Mouse (Mus musculus) heart, embryonic 13.5 days (tissue): ENCODE results near the gene Notch3. TPM values are rescaled to one million over a fixed set of nuclear protein-coding genes. Genes with fewer than 3 reads are reported as not detected.
"Not testable (repeated sequence)": the region's sequence is repeated elsewhere in the genome, so short reads cannot be mapped to it uniquely, and the experiment has no call there.

Experiments
- ATAC-seq: fragments of 200-750 bp; cut with Nextera tagmentation; 2 replicates; pipeline ENCODE4 v1.8.0; 2017; ENCODE audit warnings: moderate TSS enrichment; ENCODE audit not compliant: insufficient number of reproducible peaks, low FRiP score, low TSS enrichment; ENCODE audit errors: extremely low read depth
- H3K27ac ChIP-seq: fragments of 300-500 bp; sonication (generic); replicated peaks from 2 replicates; pipeline ENCODE4 v1.5.1; 2015; ENCODE audit warnings: moderate library complexity, mild to moderate bottlenecking, inconsistent platforms
- H3K27me3 ChIP-seq: fragments of 300-500 bp; sonication (generic); replicated peaks from 2 replicates; pipeline ENCODE4 v1.6.1; 2015; ENCODE audit warnings: mild to moderate bottlenecking, inconsistent platforms
- H3K36me3 ChIP-seq: fragments of 300-500 bp; sonication (generic); 2 replicates; pipeline ENCODE4 v1.6.1; 2015; ENCODE audit warnings: mild to moderate bottlenecking, inconsistent platforms
- H3K4me1 ChIP-seq: fragments of 300-500 bp; sonication (generic); 2 replicates; pipeline ENCODE4 v1.6.1; 2015; ENCODE audit warnings: inconsistent platforms
- H3K4me2 ChIP-seq: fragments of 300-500 bp; sonication (generic); 2 replicates; pipeline ENCODE4 v1.6.1; 2015; ENCODE audit warnings: inconsistent platforms, mild to moderate bottlenecking, moderate library complexity
- H3K4me3 ChIP-seq: fragments of 300-500 bp; sonication (generic); 2 replicates; pipeline ENCODE4 v1.5.1; 2015; ENCODE audit warnings: moderate library complexity, mild to moderate bottlenecking, inconsistent platforms
- H3K9ac ChIP-seq: fragments of 300-500 bp; sonication (generic); 2 replicates; pipeline ENCODE4 v1.6.1; 2015; ENCODE audit warnings: inconsistent platforms, mild to moderate bottlenecking, moderate library complexity
- H3K9me3 ChIP-seq: fragments of 300-500 bp; sonication (generic); 2 replicates; pipeline ENCODE4 v1.6.1; 2016; ENCODE audit warnings: inconsistent platforms
- WGBS: fragments of 180-500 bp; shearing (Covaris S2); methylation state at CpG from one replicate; pipeline ENCODE4 v1.1.7; 2015; ENCODE audit warnings: mixed read lengths; 5-methylcytosine and 5-hydroxymethylcytosine counted together
- polyA plus RNA-seq: library from polyadenylated mRNA; unstranded; fragments of >200 nt; fragmentation: Nextera tagmentation; extraction: Ambion mirVana; gene quantifications from 2 replicates; pipeline ENCODE4 v1.2.1, GENCODE M21; 2015

Gene Notch3
- 5.7 and 5.9 TPM in 2 replicates for polyA plus RNA-seq

DNA sequence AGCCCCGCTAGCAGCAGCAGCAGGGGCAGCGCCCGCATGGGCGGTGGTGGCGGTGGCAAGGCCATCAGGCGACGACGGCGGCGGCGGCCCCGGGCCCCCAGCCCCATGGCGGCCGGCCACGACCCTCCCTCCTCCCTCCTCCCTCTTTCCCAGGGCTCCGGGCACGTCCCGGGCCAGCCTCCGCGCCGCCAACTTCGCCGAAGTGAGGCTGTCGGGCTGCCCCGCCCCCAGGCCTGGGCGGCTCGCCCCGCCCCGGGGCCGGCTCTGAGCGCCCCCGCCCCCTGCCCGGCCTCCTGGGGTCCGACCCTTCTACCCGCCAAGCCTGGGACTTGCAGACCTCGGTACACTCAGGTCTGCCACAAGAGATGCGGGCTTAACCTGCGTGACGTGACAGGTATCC, at the start of gene Notch3:
TSS of gene Notch3 (minus strand) at position 166 of the 400 bp plus-strand sequence.
- Histone ChIP-seq H3K9me3 (no peaks in the 10 kb centered on the region), H3K27me3 (peaks cover 32% of the 10 kb centered on the region), H3K36me3 (no peaks in the 10 kb centered on the region), H3K27ac (peak within 1 kb of the TSS; percentile 82), H3K9ac (peak within 1 kb of the TSS; percentile 92), H3K4me3 (peak within 1 kb of the TSS; percentile 81), H3K4me2 (peak within 1 kb of the TSS; percentile 92), H3K4me1 (peaks cover 47% of the 10 kb centered on the region)
- 1% methylated on average over 30 of the region's 39 CpGs for WGBS
- peak; percentile 39; the same call in 1 of the 2 replicates for ATAC-seq

DNA sequence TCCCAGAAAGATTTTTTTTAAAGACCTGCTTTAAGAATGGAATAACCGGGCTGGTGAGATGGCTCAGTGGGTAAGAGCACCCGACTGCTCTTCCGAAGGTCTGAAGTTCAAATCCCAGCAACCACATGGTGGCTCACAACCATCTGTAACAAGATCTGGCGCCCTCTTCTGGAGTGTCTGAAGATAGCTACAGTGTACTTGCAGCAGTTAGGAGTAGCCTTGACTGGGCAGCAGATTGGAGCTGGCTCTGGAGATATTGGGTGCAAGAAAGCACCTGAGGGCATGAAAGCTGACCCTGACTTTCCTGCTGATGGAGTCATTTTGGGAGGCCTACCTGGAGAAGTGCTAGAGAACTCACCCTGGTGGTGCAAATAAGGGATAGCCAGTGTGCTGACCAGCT, 48.9 kb upstream of the Notch3 start:
- H3K36me3 ChIP-seq = peaks cover 99% of the 10 kb centered on the region
- H3K4me3 ChIP-seq, H3K4me1 ChIP-seq, H3K27ac ChIP-seq, H3K9me3 ChIP-seq, H3K27me3 ChIP-seq, ATAC-seq, H3K4me2 ChIP-seq, H3K9ac ChIP-seq: not testable (repeated sequence)
- 75% methylated on average over 4 of the region's 4 CpGs for WGBS

DNA sequence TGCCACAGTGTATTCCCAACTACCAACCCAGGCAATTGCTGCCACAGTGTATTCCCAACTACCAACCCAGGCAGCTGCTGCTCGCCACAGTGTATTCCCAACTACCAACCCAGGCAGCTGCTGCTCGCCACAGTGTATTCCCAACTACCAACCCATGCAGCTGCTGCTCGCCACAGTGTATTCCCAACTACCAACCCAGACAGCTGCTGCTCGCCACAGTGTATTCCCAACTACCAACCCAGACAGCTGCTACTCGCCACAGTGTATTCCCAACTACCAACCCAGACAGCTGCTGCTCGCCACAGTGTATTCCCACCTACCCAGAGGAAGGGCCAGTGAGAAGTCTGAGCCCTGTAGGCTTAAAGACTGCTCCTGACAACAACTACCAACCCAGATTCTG, 44.9 kb upstream of the Notch3 start:
- not testable (repeated sequence) for ATAC-seq, H3K9me3 ChIP-seq, H3K27me3 ChIP-seq, H3K27ac ChIP-seq, H3K9ac ChIP-seq, H3K4me3 ChIP-seq, H3K4me2 ChIP-seq
- Histone ChIP-seq H3K36me3 (peaks cover 94% of the 10 kb centered on the region), H3K4me1 (peaks cover 32% of the 10 kb centered on the region)
- 88% methylated on average over 6 of the region's 6 CpGs for WGBS

DNA sequence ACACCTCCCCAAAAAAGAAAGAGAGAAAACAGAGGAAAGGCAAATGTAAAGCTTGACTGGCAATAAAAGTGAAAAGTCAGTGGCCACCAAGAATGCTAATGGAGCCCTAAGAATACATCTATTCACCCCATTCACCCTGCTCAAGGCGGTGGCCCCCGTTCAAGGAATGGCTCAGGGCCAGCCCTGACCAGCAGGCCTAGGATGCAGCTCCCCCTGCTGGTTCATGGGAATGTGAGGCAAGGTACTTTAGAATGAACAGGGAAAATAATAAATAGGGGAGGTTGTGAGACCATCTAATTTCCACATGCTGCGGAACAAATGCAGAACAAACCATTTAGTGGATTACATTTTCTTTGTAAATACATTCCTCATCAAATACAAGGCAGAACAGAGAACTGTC, 43.1 kb upstream of the Notch3 start:
- H3K9ac ChIP-seq = no peak overlapping the region
- H3K27me3 ChIP-seq = no peaks in the 10 kb centered on the region
- 48% methylated on average over 3 of the region's 3 CpGs for WGBS
- H3K4me3 ChIP-seq = no peak overlapping the region
- H3K4me2 ChIP-seq = no peak overlapping the region
- no peak for ATAC-seq
- no peaks in the 10 kb centered on the region for H3K9me3 ChIP-seq
- H3K27ac ChIP-seq = peak overlapping the region; percentile 53
- H3K4me1 ChIP-seq = peaks cover 34% of the 10 kb centered on the region
- H3K36me3 ChIP-seq = peaks cover 94% of the 10 kb centered on the region

DNA sequence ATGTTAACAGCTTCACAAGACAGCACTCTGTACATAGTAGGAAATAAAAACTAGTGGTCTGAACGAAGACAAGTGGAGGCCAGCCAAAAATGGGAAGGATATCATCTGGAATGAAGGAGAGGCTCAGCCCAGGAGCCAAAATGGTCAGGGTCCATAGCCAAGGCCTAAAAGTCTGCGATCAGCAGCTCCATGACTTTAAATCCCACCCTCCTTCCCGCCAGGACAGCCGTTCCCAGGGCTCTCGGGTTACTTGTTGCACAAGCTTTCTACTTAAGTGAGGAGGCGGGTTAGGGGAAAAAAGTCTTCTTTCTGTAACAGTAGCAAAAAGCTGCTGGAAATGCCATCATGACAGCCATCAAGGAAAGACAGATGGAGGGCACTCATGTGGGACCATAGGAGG, 42.5 kb upstream of the Notch3 start:
- no peak for ATAC-seq
- Histone ChIP-seq H3K9me3 (no peaks in the 10 kb centered on the region), H3K4me3 (no peak overlapping the region), H3K27ac (peak overlapping the region; percentile 53), H3K4me2 (no peak overlapping the region), H3K4me1 (peaks cover 34% of the 10 kb centered on the region), H3K27me3 (no peaks in the 10 kb centered on the region), H3K9ac (peak overlapping the region; percentile 26; the same call in 1 of the 2 replicates), H3K36me3 (peaks cover 94% of the 10 kb centered on the region)
- WGBS = 56% methylated on average over 6 of the region's 6 CpGs

DNA sequence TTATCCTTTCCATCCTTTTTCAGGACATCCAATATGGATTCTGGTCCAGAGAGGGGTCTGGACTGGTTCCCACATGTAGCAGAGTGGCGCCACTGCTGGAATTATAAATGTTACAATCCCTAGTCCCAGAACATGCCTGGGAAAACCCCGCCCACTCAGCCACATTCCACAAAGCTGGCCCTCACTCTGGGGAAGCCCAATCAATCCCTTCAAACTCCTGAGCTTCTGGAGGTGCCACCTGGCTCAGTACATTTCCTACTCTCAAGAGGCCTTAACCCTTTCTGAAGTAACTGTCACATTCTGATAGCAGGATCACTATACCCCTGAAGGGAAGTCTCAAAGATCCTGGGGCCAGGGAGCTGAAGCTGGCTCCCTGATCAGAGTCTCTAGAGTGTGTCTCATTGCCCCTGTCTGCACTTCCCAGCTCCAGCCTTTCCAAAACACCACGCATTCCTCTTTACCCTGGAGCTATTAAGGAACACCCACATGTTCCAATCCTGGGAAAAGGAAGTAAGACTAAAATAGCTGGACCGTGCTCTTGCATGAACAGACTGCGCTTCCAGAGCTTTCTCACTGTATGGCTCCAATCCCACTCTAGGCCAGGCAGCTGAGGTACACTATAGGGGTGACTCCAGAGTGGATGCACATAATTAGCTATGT, 41.1 kb upstream of the Notch3 start:
- Histone ChIP-seq H3K9me3 (no peaks in the 10 kb centered on the region), H3K4me1 (peaks cover 34% of the 10 kb centered on the region), H3K27ac (peak overlapping the region; percentile 86), H3K36me3 (peaks cover 94% of the 10 kb centered on the region), H3K4me2 (peak overlapping the region; percentile 9; the same call in 1 of the 2 replicates), H3K27me3 (no peaks in the 10 kb centered on the region), H3K4me3 (no peak overlapping the region), H3K9ac (0 out of 2 replicates have a peak overlapping the region, but pooled peaks have one; percentile 21)
- WGBS = 35% methylated on average over 5 of the region's 5 CpGs
- ATAC-seq = no peak

DNA sequence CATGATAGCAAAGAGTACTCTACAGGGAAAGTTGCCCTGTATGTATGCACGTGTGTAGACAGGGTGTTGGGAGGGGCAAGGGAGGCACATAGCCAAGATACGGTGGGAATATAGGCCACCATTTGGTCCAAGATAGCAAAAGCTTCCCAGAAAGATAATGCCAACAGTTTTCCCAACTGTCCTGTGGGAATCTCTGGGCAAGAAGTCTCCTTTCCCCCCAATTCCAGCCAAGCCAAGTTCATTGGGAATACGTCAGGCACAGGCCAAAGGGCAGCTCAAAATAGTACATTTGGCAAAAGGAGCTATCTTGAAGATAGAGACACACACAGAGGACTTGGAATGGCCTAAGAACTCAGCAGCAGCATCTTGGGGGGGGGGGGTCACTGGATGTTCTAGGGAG, 38.7 kb upstream of the Notch3 start:
- H3K27ac ChIP-seq = no peak overlapping the region
- ATAC-seq = no peak
- no peaks in the 10 kb centered on the region for H3K27me3 ChIP-seq
- H3K9ac ChIP-seq = no peak overlapping the region
- 71% methylated on average over 3 of the region's 3 CpGs for WGBS
- H3K4me3 ChIP-seq = no peak overlapping the region
- H3K4me1 ChIP-seq = peaks cover 34% of the 10 kb centered on the region
- peaks cover 94% of the 10 kb centered on the region for H3K36me3 ChIP-seq
- H3K4me2 ChIP-seq = no peak overlapping the region
- H3K9me3 ChIP-seq = no peaks in the 10 kb centered on the region

DNA sequence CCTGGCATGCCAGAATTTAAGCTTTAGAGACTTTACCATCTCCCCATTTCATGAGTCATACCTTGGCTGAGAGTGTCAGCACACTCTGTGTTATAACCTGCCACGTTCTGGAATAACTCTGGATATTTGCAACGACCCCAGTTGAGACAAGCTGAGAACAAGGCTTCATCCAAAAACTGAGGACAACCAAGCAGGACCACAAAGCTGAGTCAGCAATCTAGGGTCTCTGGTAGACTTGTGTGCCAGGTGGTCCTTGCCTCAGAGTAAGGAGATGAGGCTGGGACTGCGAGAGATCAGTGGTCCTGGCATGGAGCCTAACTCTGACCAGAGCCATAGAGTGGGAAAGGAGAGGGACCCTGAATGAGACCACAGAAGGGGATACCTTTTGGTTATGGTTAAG, 36.3 kb upstream of the Notch3 start:
- Histone ChIP-seq H3K27ac (no peak overlapping the region), H3K4me2 (no peak overlapping the region), H3K9me3 (no peaks in the 10 kb centered on the region), H3K4me1 (peaks cover 14% of the 10 kb centered on the region), H3K9ac (no peak overlapping the region), H3K4me3 (no peak overlapping the region), H3K36me3 (peaks cover 99% of the 10 kb centered on the region), H3K27me3 (no peaks in the 10 kb centered on the region)
- 87% methylated on average over 3 of the region's 3 CpGs for WGBS
- ATAC-seq = no peak

DNA sequence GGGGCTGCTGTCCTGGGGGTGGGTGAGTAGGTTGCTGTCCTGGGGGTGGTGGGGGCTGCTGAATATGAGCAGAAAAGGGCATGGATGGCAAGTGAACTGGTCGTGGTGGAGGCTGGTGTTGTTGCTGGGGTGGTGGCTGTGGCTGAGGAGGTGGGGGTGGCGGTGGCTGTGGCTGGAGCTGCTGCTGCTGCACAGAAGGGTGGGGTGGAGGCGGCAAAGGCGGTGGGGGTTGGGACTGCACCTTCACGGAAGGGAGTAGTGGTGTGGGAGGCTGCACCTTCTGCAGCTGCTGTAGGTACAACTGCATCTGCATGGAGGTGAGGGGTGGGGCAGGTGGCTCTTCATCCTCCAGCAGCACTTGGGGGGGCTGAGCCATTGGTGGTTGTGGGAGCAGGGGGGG, 34.4 kb upstream of the Notch3 start:
- H3K36me3 ChIP-seq = peaks cover 100% of the 10 kb centered on the region
- WGBS = 77% methylated on average over 5 of the region's 5 CpGs
- no peak overlapping the region for H3K4me3 ChIP-seq
- ATAC-seq = no peak
- H3K4me1 ChIP-seq = 0 out of 2 replicates have a peak, but pooled peaks cover 3% of the 10 kb centered on the region
- H3K27me3 ChIP-seq = no peaks in the 10 kb centered on the region
- H3K4me2 ChIP-seq = no peak overlapping the region
- H3K9me3 ChIP-seq = no peaks in the 10 kb centered on the region
- no peak overlapping the region for H3K27ac ChIP-seq
- H3K9ac ChIP-seq = no peak overlapping the region

DNA sequence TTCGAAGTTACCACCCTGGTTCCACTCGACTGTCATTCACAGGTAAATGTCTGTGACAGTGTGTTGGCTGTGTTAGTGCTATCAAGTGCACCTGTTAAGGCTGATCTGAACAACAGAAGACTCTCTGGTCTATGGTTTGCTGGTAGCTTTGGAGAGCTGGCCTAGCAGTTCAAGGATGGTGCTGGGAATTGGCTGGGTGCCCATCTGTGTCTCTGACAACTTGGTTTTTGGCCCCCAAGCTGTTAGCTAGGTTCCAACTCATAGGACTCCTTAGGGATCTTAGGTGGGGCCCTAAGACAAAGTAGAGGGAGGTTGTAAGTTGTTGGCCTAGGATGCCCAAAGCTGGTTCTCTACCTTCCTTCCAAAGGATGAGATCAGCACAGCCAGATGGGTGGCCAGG, 33.1 kb upstream of the Notch3 start:
- no peak overlapping the region for H3K27ac ChIP-seq
- ATAC-seq = no peak
- H3K9ac ChIP-seq = no peak overlapping the region
- H3K4me1 ChIP-seq = no peaks in the 10 kb centered on the region
- 79% methylated on average over 2 of the region's 2 CpGs for WGBS
- H3K4me3 ChIP-seq = no peak overlapping the region
- no peaks in the 10 kb centered on the region for H3K27me3 ChIP-seq
- H3K36me3 ChIP-seq = peaks cover 98% of the 10 kb centered on the region
- no peak overlapping the region for H3K4me2 ChIP-seq
- no peaks in the 10 kb centered on the region for H3K9me3 ChIP-seq

DNA sequence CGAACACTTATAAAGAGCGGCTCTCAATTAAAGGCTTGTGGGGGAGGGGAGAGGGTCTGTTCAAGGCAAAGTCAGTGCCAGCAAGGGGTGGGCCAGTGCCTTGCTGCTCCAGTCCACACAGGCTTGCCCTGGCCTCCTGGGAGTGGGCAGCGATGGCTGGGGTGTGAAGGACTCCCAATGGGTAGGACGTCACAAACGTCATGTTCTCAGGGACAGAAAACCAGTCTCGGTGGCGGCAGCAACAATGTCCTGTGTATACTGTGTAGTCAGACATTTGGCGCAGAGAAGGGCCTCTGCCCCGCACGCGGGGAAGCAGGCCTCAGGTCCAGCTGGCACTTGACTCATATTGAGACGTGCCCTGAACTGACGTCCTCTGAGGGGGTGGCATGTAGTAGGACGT, 30.5 kb upstream of the Notch3 start:
- 90% methylated on average over 14 of the region's 14 CpGs for WGBS
- Histone ChIP-seq H3K36me3 (peaks cover 71% of the 10 kb centered on the region), H3K9ac (no peak overlapping the region), H3K9me3 (no peaks in the 10 kb centered on the region), H3K4me3 (no peak overlapping the region), H3K4me1 (no peaks in the 10 kb centered on the region), H3K4me2 (no peak overlapping the region), H3K27me3 (no peaks in the 10 kb centered on the region), H3K27ac (no peak overlapping the region)
- no peak for ATAC-seq

DNA sequence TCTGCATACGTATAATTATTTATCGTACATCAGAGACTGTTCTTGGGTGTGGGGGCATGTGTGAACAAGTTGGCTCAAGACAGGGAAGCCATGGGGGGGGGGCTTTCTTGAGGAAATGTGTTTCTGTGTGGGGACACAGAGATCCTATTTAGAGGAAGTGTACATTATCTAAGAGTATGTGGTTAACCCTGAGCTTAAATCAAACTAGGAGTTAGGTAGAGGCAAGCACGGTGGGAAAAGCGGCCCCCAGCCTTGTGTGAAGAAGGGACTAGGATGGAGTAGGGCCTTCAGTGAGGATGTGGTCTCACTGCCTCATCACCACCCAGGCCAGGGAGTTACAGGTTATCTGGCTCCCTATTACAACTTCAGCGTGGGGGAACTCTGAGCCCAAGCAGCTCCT, 29.1 kb upstream of the Notch3 start:
- no peak overlapping the region for H3K4me2 ChIP-seq
- no peak overlapping the region for H3K4me3 ChIP-seq
- no peak overlapping the region for H3K9ac ChIP-seq
- no peak for ATAC-seq
- H3K36me3 ChIP-seq = peaks cover 57% of the 10 kb centered on the region
- no peaks in the 10 kb centered on the region for H3K4me1 ChIP-seq
- no peak overlapping the region for H3K27ac ChIP-seq
- H3K9me3 ChIP-seq = no peaks in the 10 kb centered on the region
- H3K27me3 ChIP-seq = no peaks in the 10 kb centered on the region
- WGBS = 81% methylated on average over 5 of the region's 5 CpGs
